Mouse (Mus musculus) adrenal gland, adult 18-20 months (tissue): ENCODE data around the gene Serpinb9b. TPM values are rescaled to one million over a fixed set of nuclear protein-coding genes. Genes with fewer than 3 reads are reported as not detected.
"Not testable (repeated sequence)": the region's sequence is repeated elsewhere in the genome, so short reads cannot be mapped to it uniquely, and the experiment has no call there.

ENCODE experiments used
- DNase-seq, 2 experiments: peaks; one replicate each; pipeline ENCODE4 v3.0.0; 2021 to 2022; ENCODE audit warnings: low spot score in 2 of 2
- long read RNA-seq, 2 experiments: library from polyadenylated mRNA; stranded (forward); transcript quantifications; one replicate each; pipeline ENCODE4 v2.0.0; 2021
- total RNA-seq, 2 experiments: library from RNA; stranded (reverse); gene quantifications; 1 replicate in 1 of 2; 2 replicates in 1 of 2; pipeline ENCODE4 v1.2.3; 2021

Serpinb9b gene
- under 1 TPM in 1 of 2 experiments, not detected in 1; 0.10 TPM for total RNA-seq
- long read RNA-seq, experiment 1 = 0 reads
- long read RNA-seq, experiment 2 = 0 reads

DNA sequence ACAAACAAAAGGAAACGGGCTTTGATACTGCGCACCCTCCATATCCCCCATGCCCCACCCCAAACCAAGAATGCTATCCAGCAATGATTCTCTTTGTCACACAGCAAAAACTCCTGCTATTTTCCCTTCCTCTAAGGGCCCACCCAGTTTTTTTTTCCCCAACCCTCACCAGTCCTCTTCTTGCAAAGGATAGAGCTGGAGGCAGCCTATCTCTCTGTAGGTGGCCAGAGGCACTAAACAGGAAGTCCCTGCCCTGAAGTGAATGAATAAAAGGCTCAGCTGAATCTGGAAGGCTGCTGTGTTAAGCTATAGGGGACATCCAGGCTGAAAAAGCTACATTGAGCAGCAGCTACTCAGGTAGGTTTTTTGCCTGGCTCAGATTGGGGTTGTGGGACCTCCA is at the start of gene Serpinb9b:
TSS of gene Serpinb9b (plus strand) at position 173 of the 400 bp plus-strand sequence.
- no peak for DNase-seq

DNA sequence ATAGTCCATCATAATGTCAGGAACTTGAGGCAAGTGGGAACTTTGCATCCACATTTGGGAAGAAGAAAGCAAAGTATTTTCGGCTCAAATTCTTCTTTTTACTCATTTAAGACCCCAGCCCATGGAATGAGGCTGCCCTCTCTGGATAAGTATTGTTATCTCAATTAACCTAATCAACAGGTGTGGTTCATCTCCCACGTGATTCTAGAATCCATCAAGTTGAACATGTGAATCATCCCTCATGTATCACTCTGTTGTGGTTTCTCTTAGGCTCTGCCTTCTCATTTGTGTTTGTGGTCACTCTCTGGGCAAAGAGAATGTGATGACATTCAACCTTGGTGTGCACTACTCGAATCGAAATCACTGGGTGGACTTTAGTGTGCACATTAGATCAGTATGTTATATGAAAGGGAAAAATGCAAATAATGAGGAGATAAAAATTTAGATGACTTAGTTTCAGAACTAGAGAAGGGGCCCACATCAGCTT is 44.6 kb upstream of the Serpinb9b start:
- DNase-seq = no peak

DNA sequence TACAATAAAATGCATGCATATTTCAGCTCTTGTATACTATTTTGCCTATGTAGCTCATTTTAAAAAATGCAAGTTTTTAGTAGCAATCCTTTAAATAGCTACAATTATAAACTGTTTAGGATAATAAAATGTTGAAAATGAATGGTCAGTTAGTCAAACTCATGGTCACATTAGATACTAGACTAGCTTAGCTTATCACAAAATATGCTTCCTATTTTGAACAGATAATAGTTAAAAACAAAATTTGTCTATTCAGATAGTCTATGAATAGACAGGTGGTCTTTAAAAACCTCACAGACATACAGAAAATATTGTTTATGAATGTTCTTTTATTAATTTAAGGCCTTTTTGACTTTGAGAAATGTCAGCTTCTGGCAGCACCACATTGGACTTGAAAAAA is 41.0 kb upstream of the Serpinb9b start:
- no peak for DNase-seq

DNA sequence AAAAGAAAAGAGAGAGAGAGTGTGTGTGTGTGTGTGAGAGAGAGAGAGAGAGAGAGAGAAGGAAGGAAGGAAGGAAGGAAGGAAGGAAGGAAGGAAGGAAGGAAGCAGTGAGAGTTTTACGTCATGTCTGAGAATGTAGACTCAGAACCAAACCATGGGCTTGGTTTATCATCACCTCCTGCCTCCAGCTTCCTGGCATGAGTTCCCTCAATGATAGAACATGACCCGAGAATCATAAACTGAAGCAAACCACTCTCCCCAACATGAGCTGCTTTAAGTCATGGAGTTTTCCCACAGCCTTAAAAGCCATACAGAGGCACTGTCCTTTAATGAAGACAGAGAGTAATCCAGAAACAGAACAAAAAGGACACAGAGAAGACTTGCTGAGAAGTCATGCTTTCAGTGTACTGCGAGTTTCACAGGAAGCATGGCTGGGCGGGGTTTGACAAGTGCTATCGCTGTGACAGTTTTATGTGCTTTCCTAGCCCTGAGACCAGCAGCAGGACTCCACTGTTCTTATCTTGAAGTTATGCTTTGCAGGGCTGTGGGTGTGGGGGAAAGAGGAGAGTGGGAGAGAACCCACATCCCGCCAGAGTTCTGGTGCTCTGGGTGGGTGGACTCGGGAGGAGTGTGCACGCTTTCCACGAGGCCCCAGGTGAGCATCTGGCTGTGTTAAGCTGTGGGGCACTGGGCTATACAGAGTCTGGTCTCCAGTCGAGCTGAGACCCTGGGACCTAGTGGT is 33.9 kb upstream of the Serpinb9b start:
- DNase-seq = no peak

DNA sequence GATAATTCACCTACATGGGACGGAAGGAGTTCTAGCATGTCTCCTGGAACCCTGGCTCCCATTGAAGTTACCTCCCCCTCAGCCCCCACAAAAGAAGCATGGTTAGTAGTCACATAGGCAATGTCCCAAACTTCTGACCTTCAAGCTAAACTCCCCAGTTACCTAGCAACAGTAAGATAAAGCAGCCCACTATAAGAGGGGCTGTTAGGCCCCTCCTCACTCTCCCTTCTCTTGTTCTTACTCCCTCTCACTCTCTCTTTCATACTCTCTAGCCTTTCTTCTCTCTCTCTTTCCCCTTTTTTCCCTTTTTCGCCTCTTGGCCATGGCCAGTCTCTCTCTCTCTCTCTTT is 33.3 kb upstream of the Serpinb9b start:
- no peak for DNase-seq

DNA sequence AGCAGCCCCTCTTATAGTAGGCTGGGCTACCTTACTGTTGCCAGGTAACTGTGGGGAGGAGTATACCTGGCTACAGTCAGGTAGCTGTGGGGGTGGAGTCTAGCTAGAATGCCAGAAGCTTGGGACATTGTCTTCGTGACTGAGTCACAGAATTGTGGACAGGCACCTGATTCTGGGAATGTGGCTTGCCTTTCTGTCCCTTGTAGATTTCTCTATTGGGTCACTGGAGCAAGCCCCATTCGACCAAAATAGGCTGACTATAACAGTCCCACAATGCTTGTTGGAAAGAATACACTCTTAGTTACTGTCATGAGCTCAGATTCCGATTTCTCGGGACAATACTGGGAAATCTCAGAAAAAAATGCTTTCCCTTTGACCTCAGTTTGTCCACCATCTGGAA is 32.2 kb upstream of the Serpinb9b start:
- DNase-seq = no peak

DNA sequence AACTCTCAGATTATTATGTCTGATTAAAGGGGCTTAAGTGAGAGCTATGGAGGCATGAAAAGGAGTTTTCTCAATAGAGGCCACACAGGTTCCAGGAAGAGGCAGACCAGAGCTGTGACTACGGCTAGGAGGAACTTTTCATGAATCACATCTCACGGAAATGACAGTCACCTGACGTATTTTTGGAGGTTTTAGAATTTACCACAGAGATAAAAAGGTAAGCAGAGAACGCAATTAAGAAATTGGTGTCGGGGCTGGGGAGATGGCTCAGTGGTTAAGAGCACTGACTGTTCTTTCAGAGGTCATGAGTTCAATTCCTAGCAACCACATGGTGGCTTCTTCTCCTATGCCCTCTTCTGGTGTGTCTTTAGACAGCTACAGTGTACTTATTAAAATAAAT is 25.9 kb upstream of the Serpinb9b start:
- DNase-seq = no peak

DNA sequence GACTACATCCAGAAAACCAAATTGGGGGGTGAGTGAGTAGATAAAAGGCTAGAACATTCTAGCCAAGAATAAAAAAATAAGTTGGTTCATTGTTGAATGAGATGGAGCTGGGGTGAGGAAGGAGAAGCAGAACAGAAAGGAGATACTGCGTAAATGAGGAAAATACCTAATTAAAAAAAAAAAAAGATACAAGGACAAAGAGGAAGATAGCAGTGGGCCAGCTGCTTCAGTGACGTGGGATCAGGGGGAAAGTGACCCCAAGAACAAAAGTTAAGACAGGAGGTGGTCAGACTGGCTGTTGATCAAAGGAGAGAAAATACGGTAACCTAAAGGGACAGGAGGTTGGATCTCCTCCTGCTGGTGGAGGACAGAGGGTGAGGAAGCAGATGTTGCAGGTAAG is 24.3 kb upstream of the Serpinb9b start, which contains the start of gene Serpinb9:
TSS of gene Serpinb9 (plus strand) at position 301 of the 400 bp plus-strand sequence.
- no peak for DNase-seq

DNA sequence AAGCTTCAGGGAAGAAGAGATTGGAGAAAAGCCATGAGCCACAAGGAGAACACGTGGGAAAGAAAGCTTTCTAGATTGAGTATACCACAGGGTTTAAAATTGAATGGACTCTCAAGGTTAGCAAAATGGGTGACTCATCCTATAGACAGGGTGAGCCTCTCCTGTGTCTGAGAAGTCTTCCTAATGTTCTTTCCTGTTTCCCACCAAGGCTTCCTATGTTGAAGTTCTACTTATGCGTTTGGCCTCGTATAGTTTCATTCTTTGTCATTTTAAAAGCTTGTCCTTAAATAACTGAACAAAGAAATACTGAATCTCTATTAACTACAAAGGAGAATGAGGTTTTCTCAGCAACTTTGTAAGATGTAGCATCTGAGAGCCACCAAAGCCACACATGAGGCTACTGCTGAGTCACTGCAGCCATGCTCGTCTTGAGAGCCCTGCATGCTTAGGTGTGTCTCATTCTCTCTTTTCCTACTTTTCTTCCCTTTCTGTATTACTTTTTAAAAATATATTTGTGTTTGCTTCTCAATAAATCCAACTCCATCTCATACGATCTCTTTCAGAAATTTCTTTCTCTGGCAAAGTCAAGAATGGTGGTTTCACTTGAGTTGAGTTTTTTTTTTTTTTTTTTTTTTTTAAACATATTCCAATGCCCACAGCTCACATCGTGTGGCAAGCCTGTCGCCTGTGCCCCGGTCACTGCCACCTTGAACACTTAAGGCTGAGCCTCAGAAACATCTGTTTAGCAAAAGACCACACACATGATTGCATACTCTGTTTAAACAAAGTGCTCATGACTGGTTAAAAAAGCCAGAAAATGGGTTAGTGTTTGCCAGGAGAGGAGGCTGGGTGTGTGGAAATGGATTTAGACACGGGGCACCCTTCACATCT is 23.4 kb upstream of the Serpinb9b start:
- no peak for DNase-seq

DNA sequence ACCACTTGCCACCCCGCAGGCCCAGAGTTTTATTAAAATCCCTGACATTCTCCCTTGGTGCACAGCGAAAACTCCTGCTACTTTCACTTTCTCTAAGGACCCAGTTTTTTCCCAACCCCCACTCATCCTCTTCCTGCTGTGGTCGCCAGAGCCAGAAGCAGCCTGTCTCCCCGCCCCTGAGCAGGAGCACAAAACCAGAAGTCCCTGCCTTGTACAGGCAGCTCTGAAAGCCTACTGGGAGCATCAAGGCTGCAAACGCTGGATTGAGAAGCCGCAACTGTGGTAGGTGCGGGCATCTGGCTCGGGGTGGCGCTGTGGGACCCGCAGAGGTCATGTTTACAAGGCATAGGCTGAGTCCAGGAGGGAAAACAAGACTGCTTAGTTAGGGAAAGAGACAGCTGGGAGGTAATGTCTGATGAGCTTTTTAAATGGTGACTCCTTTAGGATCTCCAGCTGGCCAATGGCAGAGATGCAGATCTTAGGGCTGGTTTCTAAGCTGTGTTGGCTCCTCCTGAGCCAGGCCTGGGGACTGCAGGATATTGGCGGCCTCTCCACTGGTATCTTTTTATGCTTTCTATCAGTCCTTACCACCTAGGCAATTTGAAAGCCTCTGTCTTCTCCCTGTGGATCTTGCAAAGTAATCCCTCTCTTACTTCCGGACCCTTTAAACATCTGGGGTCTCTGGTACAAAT is 22.7 kb upstream of the Serpinb9b start:
- DNase-seq = peak; percentile 81 to 84

DNA sequence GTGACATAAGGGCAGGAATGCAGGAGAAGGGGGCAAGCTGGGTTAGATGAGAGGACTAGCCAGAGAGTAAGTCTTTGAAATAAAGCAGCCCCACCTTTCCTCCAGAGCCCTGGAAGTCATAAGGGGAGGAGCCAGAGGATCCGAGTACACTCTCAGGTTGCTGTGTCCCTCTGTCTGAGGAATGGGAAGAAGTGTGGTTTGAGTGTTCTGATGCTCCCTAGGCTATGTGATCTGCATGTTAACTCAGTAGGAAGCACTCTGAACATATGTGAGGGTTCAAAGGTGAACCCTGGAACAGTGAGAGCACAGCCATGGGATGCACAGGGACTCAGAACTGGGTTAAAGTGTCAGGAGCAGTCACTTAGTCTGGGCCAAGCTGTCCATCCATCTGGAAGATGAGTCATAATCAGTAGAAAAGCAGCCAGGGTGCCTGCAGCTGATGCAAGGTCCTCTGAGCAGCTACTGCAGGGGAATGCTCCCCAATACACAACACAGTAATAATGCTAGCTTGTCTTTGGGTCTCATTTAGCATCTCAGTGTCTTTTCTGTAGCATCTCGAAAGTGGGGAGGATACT is 21.6 kb upstream of the Serpinb9b start:
- DNase-seq = no peak

DNA sequence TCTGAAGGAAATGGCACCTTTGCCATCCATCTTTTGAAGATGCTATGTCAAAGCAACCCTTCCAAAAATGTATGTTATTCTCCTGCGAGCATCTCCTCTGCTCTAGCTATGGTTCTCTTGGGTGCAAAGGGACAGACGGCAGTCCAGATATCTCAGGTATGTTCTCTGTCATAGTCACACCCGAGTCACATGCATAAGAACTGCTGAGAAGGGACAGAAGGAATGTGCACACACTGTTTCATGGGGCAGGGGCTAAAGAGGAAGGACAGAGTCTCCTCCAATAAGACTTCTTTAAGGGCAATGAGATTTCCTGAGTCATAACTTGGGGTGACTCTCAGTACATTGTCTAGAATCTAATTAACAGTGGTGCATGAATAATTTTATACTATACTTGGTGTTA is 20.7 kb upstream of the Serpinb9b start:
- DNase-seq = no peak

DNA sequence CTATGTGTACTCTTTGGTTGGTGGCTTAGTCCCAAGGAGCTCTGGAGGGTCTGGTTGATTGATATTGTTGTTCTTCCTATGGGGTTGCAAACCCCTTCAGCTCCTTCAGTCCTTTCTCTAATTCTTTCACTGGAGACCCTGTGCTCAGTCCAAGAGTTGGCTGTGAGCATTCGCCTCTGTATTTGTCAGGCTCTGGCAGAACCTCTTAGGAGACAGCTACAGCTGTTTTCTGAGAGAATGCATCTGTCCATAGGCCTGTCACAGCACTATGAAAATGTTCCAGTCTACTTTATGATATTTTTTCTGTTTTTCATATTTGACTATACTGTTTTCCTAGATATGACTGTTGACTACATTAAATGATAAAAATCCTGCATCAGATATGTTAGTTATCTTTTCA is 14.8 kb upstream of the Serpinb9b start:
- DNase-seq = no peak

DNA sequence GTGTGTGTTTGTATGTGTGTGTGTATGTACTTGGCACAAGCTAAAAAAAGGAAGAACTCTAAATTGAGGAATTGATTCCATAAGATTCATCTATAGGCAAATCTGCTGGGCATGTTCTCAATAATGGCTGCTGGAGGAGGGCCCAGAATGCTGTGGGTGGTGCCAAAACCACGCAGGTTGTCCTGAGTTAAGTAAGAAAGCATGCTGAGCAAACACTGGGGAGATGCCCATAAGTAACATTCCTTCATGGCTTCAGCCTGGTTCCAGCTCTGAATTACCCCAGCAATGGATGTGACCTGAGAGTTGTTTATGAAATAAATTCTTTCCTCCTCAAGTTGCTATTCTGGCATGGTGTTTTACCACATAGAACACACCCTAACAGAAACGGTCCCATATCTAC is 13.9 kb upstream of the Serpinb9b start:
- DNase-seq = no peak

DNA sequence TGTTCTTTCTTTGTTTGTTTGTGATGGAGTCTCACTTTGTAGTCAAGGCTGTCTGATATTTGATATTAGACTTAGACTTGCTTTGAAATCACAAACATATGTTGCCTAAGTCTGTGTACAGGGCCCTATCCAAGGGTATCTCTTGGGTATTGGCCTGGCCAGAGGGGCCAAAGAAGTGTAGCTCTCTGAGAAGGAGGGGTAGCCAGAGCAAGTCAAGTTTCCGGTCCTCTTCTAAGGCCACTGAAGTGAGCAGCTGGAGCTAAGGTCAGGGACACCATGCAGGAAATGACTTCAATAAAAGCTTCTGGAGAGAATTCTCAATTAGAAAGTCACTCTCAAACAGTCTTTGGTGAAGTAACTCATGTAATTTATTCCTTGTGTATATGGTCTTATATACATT is 4.8 kb upstream of the Serpinb9b start:
- no peak for DNase-seq

DNA sequence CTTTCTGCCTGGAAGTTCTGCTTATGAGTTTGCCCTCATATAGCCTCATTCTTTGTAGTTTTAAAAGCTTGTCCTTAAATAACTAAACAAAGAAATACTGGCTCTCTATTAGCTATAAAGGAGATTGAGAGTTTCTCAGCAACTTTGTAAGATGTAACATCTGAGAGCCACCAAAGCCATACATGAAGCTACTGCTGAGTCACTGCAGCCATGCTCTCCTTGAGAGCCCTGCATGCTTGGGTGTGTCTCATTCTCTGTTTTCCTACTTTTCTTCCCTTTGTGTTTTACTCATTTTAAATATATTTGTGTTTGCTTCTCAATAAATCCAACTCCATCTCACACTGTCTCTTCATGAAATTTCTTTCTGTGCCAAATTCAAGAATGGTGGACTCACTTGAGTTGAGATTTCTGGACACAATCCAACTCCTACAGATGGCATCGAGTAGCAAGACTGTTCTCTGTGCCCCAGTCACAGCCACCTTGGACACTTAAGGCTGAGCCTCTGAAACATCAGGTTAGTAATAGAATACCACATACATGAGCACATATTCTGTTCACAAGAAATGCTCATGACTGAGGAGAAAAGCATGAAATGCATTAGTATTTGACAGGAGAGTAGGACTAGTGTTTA is 674 bp upstream of the Serpinb9b start:
- DNase-seq = no peak

DNA sequence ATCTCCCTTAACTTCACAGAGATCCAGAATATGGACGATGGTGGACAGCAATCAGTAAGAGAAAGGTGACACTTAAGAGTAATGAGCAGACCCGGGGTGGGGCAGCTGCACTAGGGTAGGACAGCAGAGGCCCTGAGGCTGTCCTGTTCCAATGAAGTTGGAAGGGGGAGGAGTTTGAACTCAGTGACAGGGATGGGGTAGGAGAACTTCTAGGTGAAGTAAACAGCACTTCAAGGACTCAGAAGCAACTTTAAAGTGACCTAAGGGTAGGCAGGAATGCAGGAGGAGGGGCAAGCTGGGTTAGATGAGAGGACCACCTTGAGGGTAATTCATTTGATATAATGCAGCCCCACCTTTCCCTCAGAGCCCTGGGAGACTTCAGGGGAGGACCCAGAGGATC is 930 bp downstream of the Serpinb9b start:
- DNase-seq = no peak

DNA sequence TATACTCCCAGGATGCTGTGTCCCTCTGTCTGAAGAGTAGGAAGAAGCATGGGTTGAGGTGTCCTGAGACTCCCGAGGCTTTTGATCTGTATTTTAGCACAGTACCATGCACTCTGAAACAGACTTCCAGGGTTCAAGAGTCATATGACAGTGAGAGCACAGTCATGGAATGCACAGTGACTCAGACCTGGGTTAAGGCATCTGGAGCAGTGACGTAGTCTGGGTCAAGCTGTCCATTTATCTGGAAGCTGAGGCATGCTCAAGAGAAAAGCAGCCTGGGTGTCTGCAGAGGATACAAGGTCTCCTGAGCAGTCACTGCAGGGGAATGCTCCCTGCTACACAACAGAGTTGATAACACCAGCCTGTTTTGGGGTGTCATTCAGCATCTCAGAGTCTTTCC is 1.3 kb downstream of the Serpinb9b start:
- DNase-seq = peak in 1 of 2 experiments; percentile 38

DNA sequence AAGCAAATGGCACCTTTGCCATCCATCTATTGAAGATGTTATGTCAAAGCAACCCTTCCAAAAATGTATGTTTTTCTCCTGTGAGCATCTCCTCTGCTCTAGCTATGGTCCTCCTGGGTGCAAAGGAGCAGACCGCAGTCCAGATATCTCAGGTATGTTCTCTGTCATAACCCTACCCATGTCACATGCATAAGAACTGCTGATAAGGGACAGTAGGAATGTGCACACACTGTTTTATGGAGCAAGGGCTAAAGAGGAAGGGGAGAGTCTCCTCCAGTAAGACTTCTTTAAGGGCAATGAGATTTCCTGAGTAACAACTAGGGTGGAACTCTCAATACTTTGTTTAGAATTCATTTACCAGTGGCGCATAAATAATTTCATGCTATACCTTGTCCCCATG is 2.3 kb downstream of the Serpinb9b start:
- DNase-seq = not testable (repeated sequence)

DNA sequence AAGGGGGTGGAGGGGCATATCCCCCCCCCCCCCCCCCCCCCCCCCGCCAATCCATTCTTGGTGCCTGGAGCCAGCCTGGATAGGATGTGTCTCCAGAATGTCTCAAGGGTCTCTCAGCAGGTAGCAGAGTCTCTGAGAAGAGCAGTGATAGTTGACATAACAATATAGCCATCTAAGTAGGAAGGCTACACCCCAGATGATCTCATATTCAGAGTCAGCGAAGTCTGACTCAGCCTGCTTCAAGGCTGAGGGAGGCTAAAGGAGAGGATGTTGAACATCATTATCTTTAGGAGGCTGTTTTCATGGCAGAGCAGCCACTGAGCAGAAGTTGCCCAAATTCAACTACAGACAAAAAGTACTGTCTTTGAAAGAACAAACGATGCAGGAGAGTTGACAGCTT is 3.1 kb downstream of the Serpinb9b start:
- DNase-seq = no peak

DNA sequence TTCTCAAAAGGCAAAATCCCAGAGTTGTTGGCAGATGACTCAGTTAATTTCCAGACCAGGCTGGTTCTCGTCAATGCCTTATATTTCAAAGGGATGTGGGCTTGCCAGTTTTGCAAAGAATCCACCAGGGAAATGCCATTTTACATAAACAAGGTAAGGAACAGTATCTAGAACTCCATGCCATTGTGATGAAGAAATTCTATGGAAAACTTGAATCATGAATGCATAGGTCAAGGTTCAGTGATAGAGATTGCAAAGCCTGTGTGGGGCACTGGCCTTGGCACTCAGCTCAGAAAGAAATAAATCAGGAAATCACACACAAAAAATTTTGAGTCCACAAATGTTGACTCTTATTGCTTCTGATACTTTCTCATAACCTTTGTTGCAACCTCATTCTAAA is 8.3 kb downstream of the Serpinb9b start:
- no peak for DNase-seq
